17 mouse cellular contexts compared by ENCODE assay signal in the genomic region with DNA sequence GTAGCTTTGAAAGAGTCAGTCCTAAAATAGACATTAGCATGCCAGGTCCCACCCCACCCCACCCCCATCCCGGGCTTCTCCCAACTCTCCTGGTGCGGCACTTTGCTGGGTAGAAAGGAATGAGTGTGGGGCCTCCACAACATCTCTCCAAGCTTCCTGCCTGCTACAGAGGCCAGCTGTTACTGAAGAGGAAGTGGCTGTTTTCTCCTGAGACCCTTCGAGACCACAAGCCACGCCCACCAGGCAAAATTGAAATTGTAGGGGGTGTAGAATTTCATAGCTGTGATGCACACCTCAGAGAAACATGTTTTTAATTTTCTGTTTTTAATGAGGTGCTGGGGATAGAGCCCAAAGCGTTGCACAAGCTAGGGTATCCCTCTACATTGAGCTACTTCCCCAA. TPM values are rescaled to one million over a fixed set of nuclear protein-coding genes. Genes with fewer than 3 reads are reported as not detected.
A peak's percentile ranks its signal among the peaks of the same experiment; 100 is the strongest.
DNase-seq lines count a peak whose midpoint lies in the region; ATAC-seq and TF ChIP-seq lines count a peak whose summit lies in the region.
"Had no signal": no experiment of that assay in that cellular context is flagged by ENCODE, and none has a peak within 500 bp of the region (broad histone marks: within the 10 kb centered on the region; RNA-seq: fewer than 3 reads in every experiment).

No protein-coding gene starts in this region.

- TF ChIP-seq EP300 in CH12.LX (IDR thresholded peaks at IDR 0.05; ENCODE audit: low read length) = peak; percentile 73

- ATAC-seq in granulocyte monocyte progenitor cell, adult 5-6 weeks (replicated peaks; ENCODE audit: poor library complexity, severe bottlenecking) = peak; percentile 84
- no peak for ATAC-seq in midbrain, postnatal 0 days (ENCODE audit: low FRiP score)
- no peak for ATAC-seq in forebrain, embryonic 13.5 days
- ATAC-seq in neural tube, embryonic 15.5 days (ENCODE audit: low FRiP score) = no peak

- H3K36me3 ChIP-seq in CH12.LX (replicated peaks in 1 of 2; ENCODE audit: control insufficient read depth in 1 of 2, insufficient read depth in 1 of 2, low read length in 1 of 2) = no peaks in the 10 kb centered on the region
- H3K36me3 ChIP-seq in midbrain, postnatal 0 days (ENCODE audit: insufficient read depth, low read length) = no peaks in the 10 kb centered on the region
- no peaks in the 10 kb centered on the region for H3K36me3 ChIP-seq in forebrain, embryonic 13.5 days (ENCODE audit: poor library complexity, severe bottlenecking)
- H3K36me3 ChIP-seq in neural tube, embryonic 15.5 days = no peaks in the 10 kb centered on the region
- H3K36me3 ChIP-seq: embryonic facial prominence, embryonic 13.5 days; hindbrain, embryonic 10.5 days had no signal

- in situ Hi-C loops in CH12.LX (cut with MboI; ENCODE audit: low pct_ligation_motif_present, low pct_unique_long_range_greater_than_20kb, low sequenced_read_pairs) = loop anchor here (5.0 kb wide), 2 partner anchors 56 to 126 kb away; no protein-coding TSS in a partner anchor

- peak; percentile 12 for DNase-seq in 3T3-L1 (ENCODE audit: low read depth, low spot score)
- DNase-seq in CH12.LX (ENCODE audit: extremely low read depth) = peak; percentile 84
- DNase-seq in spleen, postnatal 14 days (ENCODE audit: low spot score in 2 of 2) = peak; percentile 45 to 68
- no peak for DNase-seq in cerebellum, postnatal 4 days (ENCODE audit: low spot score in 2 of 2)
- no peak for DNase-seq in midbrain, postnatal 0 days (ENCODE audit: low spot score)
- DNase-seq: adrenal gland, postnatal 14 days; cerebellum, adult 18-20 months; kidney, adult 8-10 months; liver; right cerebral cortex, adult 18-20 months had no signal

- no peak for TF ChIP-seq RAD21 in CH12.LX (IDR thresholded peaks at IDR 0.05; ENCODE audit: low read depth, low read length)

- TF ChIP-seq CTCF in CH12.LX (conservative IDR thresholded peaks at IDR 0.05 in 1 of 2, IDR thresholded peaks at IDR 0.05 in 1 of 2; ENCODE audit: low read depth in 2 of 2, low read length in 2 of 2) = no peak
- no peak for TF ChIP-seq CTCF in midbrain, postnatal 0 days (IDR thresholded peaks at IDR 0.05)

- H3K4me1 ChIP-seq in CH12.LX (ENCODE audit: control insufficient read depth in 1 of 2, insufficient read depth in 2 of 2) = peaks cover 6 to 25% of the 10 kb centered on the region in 2 experiments
- no peaks in the 10 kb centered on the region for H3K4me1 ChIP-seq in midbrain, postnatal 0 days (ENCODE audit: insufficient read depth, low read length)
- H3K4me1 ChIP-seq in forebrain, embryonic 13.5 days = no peaks in the 10 kb centered on the region
- 0 out of 2 replicates have a peak, but pooled peaks cover 2% of the 10 kb centered on the region for H3K4me1 ChIP-seq in neural tube, embryonic 15.5 days

- no peak overlapping the region for H3K27ac ChIP-seq in CH12.LX (ENCODE audit: insufficient read depth, low read depth)
- no peak overlapping the region for H3K27ac ChIP-seq in midbrain, postnatal 0 days (ENCODE audit: low read depth, low read length)
- no peak overlapping the region for H3K27ac ChIP-seq in forebrain, embryonic 13.5 days
- H3K27ac ChIP-seq in neural tube, embryonic 15.5 days (replicated peaks) = no peak overlapping the region
- H3K27ac ChIP-seq: embryonic facial prominence, embryonic 13.5 days; heart, adult 2 months; hindbrain, embryonic 10.5 days had no signal

- no peak overlapping the region for H3K9ac ChIP-seq in CH12.LX (ENCODE audit: insufficient read depth, low read depth)
- H3K9ac ChIP-seq in midbrain, postnatal 0 days (replicated peaks; ENCODE audit: low read length, poor library complexity, severe bottlenecking) = no peak overlapping the region
- no peak overlapping the region for H3K9ac ChIP-seq in forebrain, embryonic 13.5 days
- no peak overlapping the region for H3K9ac ChIP-seq in neural tube, embryonic 15.5 days (replicated peaks)
- H3K9ac ChIP-seq: embryonic facial prominence, embryonic 13.5 days had no signal

- peak overlapping the region; percentile 62 for H3K4me2 ChIP-seq in CH12.LX (ENCODE audit: insufficient read depth, low read depth, poor library complexity, severe bottlenecking)
- H3K4me2 ChIP-seq in midbrain, postnatal 0 days (ENCODE audit: low read depth, low read length, poor library complexity, severe bottlenecking) = no peak overlapping the region
- H3K4me2 ChIP-seq in forebrain, embryonic 13.5 days = no peak overlapping the region
- no peak overlapping the region for H3K4me2 ChIP-seq in neural tube, embryonic 15.5 days
- H3K4me2 ChIP-seq: embryonic facial prominence, embryonic 13.5 days had no signal

- TF ChIP-seq POLR2A in CH12.LX (IDR thresholded peaks at IDR 0.05; ENCODE audit: low read depth, low read length) = no peak

- 77% methylated on average over 5 of the region's 5 CpGs for WGBS in midbrain, postnatal 0 days
- 89% methylated on average over 5 of the region's 5 CpGs for WGBS in forebrain, embryonic 13.5 days
- WGBS in neural tube, embryonic 15.5 days = 85% methylated on average over 5 of the region's 5 CpGs

- H3K79me2 ChIP-seq in CH12.LX (replicated peaks; ENCODE audit: control insufficient read depth, extremely low read depth, insufficient read depth, poor library complexity, severe bottlenecking) = no peaks in the 10 kb centered on the region

- H3K4me3 ChIP-seq in CH12.LX (replicated peaks in 1 of 3; ENCODE audit: low read depth in 2 of 3, low read length in 2 of 3, poor library complexity in 1 of 3) = no peak overlapping the region
- H3K4me3 ChIP-seq in midbrain, postnatal 0 days (ENCODE audit: low read depth, low read length) = no peak overlapping the region
- H3K4me3 ChIP-seq in forebrain, embryonic 13.5 days = no peak overlapping the region
- H3K4me3 ChIP-seq in neural tube, embryonic 15.5 days (replicated peaks) = no peak overlapping the region
- H3K4me3 ChIP-seq: embryonic facial prominence, embryonic 13.5 days; heart, adult 2 months; hindbrain, embryonic 10.5 days; megakaryocyte, embryonic 14.5 days had no signal

- dilution Hi-C loops in CH12.LX (cut with MboI; ENCODE audit: extremely low pct_ligation_motif_present, extremely low pct_unique_long_range_greater_than_20kb, low sequenced_read_pairs) = no loop called here

- no peaks in the 10 kb centered on the region for H3K27me3 ChIP-seq in CH12.LX (replicated peaks)
- no peaks in the 10 kb centered on the region for H3K27me3 ChIP-seq in midbrain, postnatal 0 days (ENCODE audit: insufficient read depth, low read length)
- no peaks in the 10 kb centered on the region for H3K27me3 ChIP-seq in forebrain, embryonic 13.5 days
- H3K27me3 ChIP-seq in neural tube, embryonic 15.5 days (replicated peaks) = no peaks in the 10 kb centered on the region
- H3K27me3 ChIP-seq: embryonic facial prominence, embryonic 13.5 days had no signal

- peaks cover 6% of the 10 kb centered on the region for H3K9me3 ChIP-seq in CH12.LX (replicated peaks; ENCODE audit: low read length)
- no peaks in the 10 kb centered on the region for H3K9me3 ChIP-seq in midbrain, postnatal 0 days (ENCODE audit: low read length)
- H3K9me3 ChIP-seq in forebrain, embryonic 13.5 days (replicated peaks) = no peaks in the 10 kb centered on the region
- no peaks in the 10 kb centered on the region for H3K9me3 ChIP-seq in neural tube, embryonic 15.5 days (replicated peaks)
- H3K9me3 ChIP-seq: embryonic facial prominence, embryonic 13.5 days; hindbrain, embryonic 10.5 days; megakaryocyte, embryonic 14.5 days had no signal

TF ChIP-seq in CH12.LX, 34 proteins besides CTCF, POLR2A, EP300 and RAD21:
- TF ChIP-seq JUND (conservative IDR thresholded peaks at IDR 0.05; ENCODE audit: low read depth, low read length) (no peak), SIN3A (IDR thresholded peaks at IDR 0.05; ENCODE audit: low read length) (peak; percentile 38; the same call in 1 of the 2 replicates), NRF1 (IDR thresholded peaks at IDR 0.05; ENCODE audit: low read depth, low read length) (no peak), KAT2A (IDR thresholded peaks at IDR 0.05; ENCODE audit: insufficient replicate concordance, low read length) (no peak), ETS1 (conservative IDR thresholded peaks at IDR 0.05; ENCODE audit: low read depth, low read length) (peak; percentile 51), TCF12 (IDR thresholded peaks at IDR 0.05; ENCODE audit: low read depth, low read length) (peak; percentile 40; the same call in 1 of the 2 replicates), MYC (IDR thresholded peaks at IDR 0.05; ENCODE audit: low read depth, low read length) (no peak), GABPA (IDR thresholded peaks at IDR 0.05; ENCODE audit: insufficient replicate concordance, low read depth, low read length) (no peak), IRF4 (IDR thresholded peaks at IDR 0.05; ENCODE audit: low read depth, low read length) (peak; percentile 37; the same call in 1 of the 2 replicates), MAX (IDR thresholded peaks at IDR 0.05; ENCODE audit: low read length) (no peak), MAZ (IDR thresholded peaks at IDR 0.05; ENCODE audit: low read depth, low read length) (no peak)

RNA-seq across cellular contexts. Expression of a gene that starts 17.5 kb away (rescaled TPM):
- total RNA-seq in CH12.LX (2012; rRNA removed) (5.9 and 6.0 TPM in 2 replicates), CH12.LX (2014; rRNA removed) (6.3 and 6.6 TPM in 2 replicates)
- 5.3 and 5.5 TPM in 2 replicates for polyA plus RNA-seq in CH12.LX (2012; ENCODE audit: insufficient read length, low read depth)
- 2.9 and 4.0 TPM in 2 replicates for total RNA-seq in granulocyte monocyte progenitor cell, adult 5-6 weeks (2014; fragmentation: Nextera tagmentation)
- 1.2 and 1.9 TPM in 2 replicates for total RNA-seq in granulocyte monocyte progenitor cell, adult 5-6 weeks (2017)
- 3.8 and 4.9 TPM in 2 replicates for total RNA-seq in midbrain, postnatal 0 days (2014; rRNA removed)
- 8.6 and 9.8 TPM in 2 replicates for polyA plus RNA-seq in midbrain, postnatal 0 days (2015; fragmentation: Nextera tagmentation; extraction: Ambion mirVana)
- 13.6 and 14.0 TPM in 2 replicates for polyA plus RNA-seq in forebrain, embryonic 13.5 days (2015; fragmentation: Nextera tagmentation; extraction: Ambion mirVana)
- 11.3 and 11.9 TPM in 2 replicates for polyA plus RNA-seq in neural tube, embryonic 15.5 days (2015; fragmentation: Nextera tagmentation; extraction: Ambion mirVana)

Comparison
In these comparisons a context has a peak if more than half of its experiments do, and no peak if none do; other contexts are left out.
1. DNase-seq: peak in 3T3-L1 (single experiment), CH12.LX (single experiment) and spleen, postnatal 14 days (2 of 2); none in cerebellum, postnatal 4 days (0 of 2) and midbrain, postnatal 0 days (single experiment).